Mouse (Mus musculus) cerebellum, adult 2 months (tissue): ENCODE measurements at regions not wholly inside any gene's neighbourhood (a gene's known extent, or its start where the extent isn't known, plus 50 kb on each side); places are given as distances from the start of the nearest gene placed in this dataset.

Experiments
- CTCF ChIP-seq: fragments of 200-500 bp; IDR thresholded peaks from 2 replicates; pipeline ENCODE4 v1.5.1; 2011; ENCODE audit warnings: low read depth, mild to moderate bottlenecking, control low read depth, low read length, moderate library complexity, borderline replicate concordance; ENCODE audit not compliant: insufficient read depth
- POLR2A ChIP-seq: fragments of 200-500 bp; IDR thresholded peaks from 2 replicates; pipeline ENCODE4 v1.6.1; 2011; ENCODE audit warnings: low read length, control low read depth, borderline replicate concordance; ENCODE audit not compliant: insufficient read depth

- no peak for TF ChIP-seq CTCF
- no peak for TF ChIP-seq POLR2A
Measured at GRCm38 (mm10) chr3:34322527-34323210, 241.5 kb upstream of the Dnajc19 start.
